Mouse (Mus musculus): ENCODE measurements around the gene Trim30a. TPM values are rescaled to one million over a fixed set of nuclear protein-coding genes. Genes with fewer than 3 reads are reported as not detected.
"Not testable (repeated sequence)": the region's sequence is repeated elsewhere in the genome, so short reads cannot be mapped to it uniquely, and the experiment has no call there.

Gene Trim30a
- polyA plus RNA-seq (2014; fragmentation: Nextera tagmentation; extraction: Ambion mirVana), result 1.1 and 1.2 TPM in 2 replicates

DNA sequence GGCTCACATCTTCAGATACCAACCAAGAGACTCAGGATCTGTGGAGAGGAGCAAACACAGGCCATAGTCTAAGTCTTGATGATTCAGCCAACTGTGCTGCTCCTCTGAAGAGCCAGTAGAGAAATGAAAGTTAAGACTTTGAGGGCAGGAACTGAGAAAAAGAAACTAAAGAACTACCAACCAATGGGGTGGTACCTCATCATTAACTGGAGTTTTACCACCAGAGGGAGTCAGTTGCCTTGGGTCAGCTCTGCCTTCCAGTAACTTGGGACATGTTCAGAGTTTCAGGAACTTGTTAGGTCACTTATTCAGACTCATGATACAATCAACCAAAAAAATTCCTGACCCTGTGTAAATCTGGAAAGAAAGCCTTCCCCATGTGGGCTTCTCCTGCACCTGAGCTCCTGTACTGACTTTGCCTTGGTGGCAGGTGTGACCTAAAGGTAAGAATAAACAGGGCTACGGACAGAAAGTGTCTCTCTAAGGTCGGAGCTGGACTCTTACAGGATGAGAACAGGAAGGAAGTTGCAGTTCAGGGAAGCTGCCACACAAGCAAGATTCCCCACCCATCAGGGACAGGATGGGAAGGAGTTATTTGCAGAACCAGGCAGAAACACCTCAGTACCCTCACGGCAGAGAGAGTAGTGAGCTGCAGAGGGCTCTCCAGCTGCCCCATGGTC, at the start of gene Trim30a:
Trim30a (minus strand) TSS at position 129 of the 680 bp plus-strand sequence.
- Histone ChIP-seq H3K9me3 (ENCODE audit: control insufficient read depth, low read length) (no peaks in the 10 kb centered on the region), H3K4me3 (ENCODE audit: low read depth, low read length) (no peak within 1 kb of the TSS), H3K36me3 (ENCODE audit: control insufficient read depth, insufficient read depth, low read length) (no peaks in the 10 kb centered on the region), H3K27me3 (ENCODE audit: control insufficient read depth, insufficient read depth, low read length) (no peaks in the 10 kb centered on the region), H3K9ac (ENCODE audit: low read length) (no peak within 1 kb of the TSS), H3K4me1 (ENCODE audit: control insufficient read depth, insufficient read depth, low read length) (no peaks in the 10 kb centered on the region), H3K27ac (ENCODE audit: low read depth, low read length) (no peak within 1 kb of the TSS), H3K4me2 (no peak within 1 kb of the TSS)
- ATAC-seq (ENCODE audit: low FRiP score) (no peak), DNase-seq (ENCODE audit: low spot score, missing footprints) (no peak)
- WGBS, result 76% methylated on average over 3 of the region's 3 CpGs

DNA sequence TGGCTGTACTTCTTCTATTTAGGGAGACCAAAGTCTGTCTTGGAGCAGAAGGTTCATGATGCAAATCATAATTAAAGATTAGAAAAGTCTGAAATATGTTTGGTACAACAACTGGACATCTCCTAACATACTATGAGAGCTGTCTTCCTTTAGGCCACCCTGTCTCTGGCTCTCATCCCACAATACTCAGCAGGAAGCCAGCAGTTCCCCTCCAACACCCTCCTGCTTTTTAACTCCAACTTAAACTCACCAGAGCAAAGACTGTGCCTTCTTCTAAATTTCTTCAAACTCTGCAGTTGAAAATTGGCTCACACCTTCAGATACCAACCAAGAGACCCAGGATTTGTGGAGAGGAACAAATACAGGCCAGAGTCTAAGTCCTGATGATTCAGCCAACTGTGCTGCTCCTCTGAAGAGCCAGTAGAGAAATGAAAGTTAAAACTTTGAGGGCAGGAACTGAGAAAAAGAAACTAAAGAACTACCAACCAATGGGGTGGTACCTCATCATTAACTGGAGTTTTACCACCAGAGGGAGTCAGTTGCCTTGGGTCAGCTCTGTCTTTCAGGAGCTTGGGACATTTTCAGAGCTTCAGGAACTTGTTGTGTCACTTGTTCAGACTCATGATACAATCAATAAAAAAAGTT, 42.5 kb upstream of the Trim30a start, which contains the start of gene Trim30d:
Trim30d (minus strand) TSS at position 429 of the 645 bp plus-strand sequence.
- not testable (repeated sequence) for H3K27me3 ChIP-seq (ENCODE audit: control insufficient read depth, insufficient read depth, low read length); H3K9ac ChIP-seq (ENCODE audit: low read length); DNase-seq (ENCODE audit: low spot score, missing footprints); ATAC-seq (ENCODE audit: low FRiP score); H3K9me3 ChIP-seq (ENCODE audit: control insufficient read depth, low read length); H3K27ac ChIP-seq (ENCODE audit: low read depth, low read length); H3K4me1 ChIP-seq (ENCODE audit: control insufficient read depth, insufficient read depth, low read length); H3K4me2 ChIP-seq; H3K4me3 ChIP-seq (ENCODE audit: low read depth, low read length); H3K36me3 ChIP-seq (ENCODE audit: control insufficient read depth, insufficient read depth, low read length)

DNA sequence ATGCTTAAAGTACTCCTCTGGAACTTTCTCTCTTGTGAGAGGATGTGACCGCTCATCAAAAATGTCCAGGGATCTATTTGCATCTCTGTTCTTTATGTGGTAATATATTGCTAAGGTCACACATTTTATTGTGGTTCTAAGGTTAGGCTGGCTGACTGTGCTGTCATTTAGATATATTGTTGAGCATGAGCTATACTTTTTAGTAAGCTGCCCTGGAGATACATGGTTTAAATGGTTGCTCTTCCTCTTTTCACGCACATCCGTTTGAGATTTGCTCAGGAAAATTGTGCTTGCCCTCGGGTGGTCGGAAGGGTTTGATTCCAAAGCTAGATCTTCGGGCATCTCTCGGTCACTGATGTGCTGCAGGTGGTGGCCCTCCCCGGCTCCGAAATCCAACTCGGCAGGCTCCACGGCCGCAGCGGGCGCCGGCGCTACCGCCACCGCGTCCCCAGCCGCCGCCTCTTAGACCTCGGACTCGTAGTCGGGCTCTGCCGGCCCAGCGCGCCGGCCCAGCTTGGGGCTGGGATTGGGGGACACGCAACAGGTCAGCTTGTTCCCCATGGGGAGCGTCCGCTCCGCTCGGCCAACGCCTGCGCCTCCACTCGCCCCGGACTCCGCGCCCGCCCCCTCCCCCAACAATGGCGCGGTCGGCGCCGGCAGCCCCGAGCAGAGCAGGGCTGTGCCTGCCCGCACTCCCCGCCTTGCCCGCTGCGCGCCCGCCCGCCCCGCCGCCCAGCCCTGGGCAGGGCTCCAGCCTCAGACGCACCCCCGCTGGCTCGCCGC, 36.8 kb upstream of the Trim30a start:
- DNase-seq (ENCODE audit: low spot score, missing footprints) (peak; percentile 93), ATAC-seq (ENCODE audit: low FRiP score) (peak; percentile 99)

DNA sequence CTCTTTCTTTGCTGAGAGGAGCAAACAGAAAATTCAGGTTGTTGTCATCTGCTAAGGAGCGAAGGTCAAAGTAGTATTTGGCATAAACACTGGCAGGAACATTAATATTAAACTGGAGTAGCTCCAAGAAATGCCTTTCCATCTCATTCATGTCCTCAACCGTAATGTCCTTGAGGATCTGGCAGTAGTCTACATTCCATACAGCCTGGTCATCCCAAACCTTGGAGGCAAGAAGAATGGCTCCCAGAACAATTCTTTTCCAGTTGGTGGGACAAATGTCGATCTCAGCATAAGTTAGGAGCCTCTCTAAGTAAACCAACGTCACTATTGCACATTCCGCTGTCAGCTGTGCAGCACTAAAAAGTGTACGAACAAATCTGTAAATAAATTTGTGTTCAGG, 36.2 kb upstream of the Trim30a start:
- not testable (repeated sequence) for H3K4me2 ChIP-seq; H3K9ac ChIP-seq (ENCODE audit: low read length); H3K4me3 ChIP-seq (ENCODE audit: low read depth, low read length); H3K27ac ChIP-seq (ENCODE audit: low read depth, low read length); ATAC-seq (ENCODE audit: low FRiP score); H3K36me3 ChIP-seq (ENCODE audit: control insufficient read depth, insufficient read depth, low read length); H3K27me3 ChIP-seq (ENCODE audit: control insufficient read depth, insufficient read depth, low read length); H3K4me1 ChIP-seq (ENCODE audit: control insufficient read depth, insufficient read depth, low read length); DNase-seq (ENCODE audit: low spot score, missing footprints); H3K9me3 ChIP-seq (ENCODE audit: control insufficient read depth, low read length)
- WGBS, result 72% methylated on average over 6 of the region's 6 CpGs

More for the DNA sequence above, 36.8 kb upstream of the Trim30a start:
- no peaks in the 10 kb centered on the region for H3K9me3 ChIP-seq (ENCODE audit: control insufficient read depth, low read length)
- H3K9ac ChIP-seq (ENCODE audit: low read length), result peak overlapping the region; percentile 68
- WGBS, result 3% methylated on average over 46 of the region's 59 CpGs
- no peaks in the 10 kb centered on the region for H3K27me3 ChIP-seq (ENCODE audit: control insufficient read depth, insufficient read depth, low read length)
- H3K27ac ChIP-seq (ENCODE audit: low read depth, low read length), result no peak overlapping the region
- H3K4me1 ChIP-seq (ENCODE audit: control insufficient read depth, insufficient read depth, low read length), result no peaks in the 10 kb centered on the region
- peak overlapping the region; percentile 52 for H3K4me2 ChIP-seq
- peak overlapping the region; percentile 48 for H3K4me3 ChIP-seq (ENCODE audit: low read depth, low read length)
- H3K36me3 ChIP-seq (ENCODE audit: control insufficient read depth, insufficient read depth, low read length), result no peaks in the 10 kb centered on the region

DNA sequence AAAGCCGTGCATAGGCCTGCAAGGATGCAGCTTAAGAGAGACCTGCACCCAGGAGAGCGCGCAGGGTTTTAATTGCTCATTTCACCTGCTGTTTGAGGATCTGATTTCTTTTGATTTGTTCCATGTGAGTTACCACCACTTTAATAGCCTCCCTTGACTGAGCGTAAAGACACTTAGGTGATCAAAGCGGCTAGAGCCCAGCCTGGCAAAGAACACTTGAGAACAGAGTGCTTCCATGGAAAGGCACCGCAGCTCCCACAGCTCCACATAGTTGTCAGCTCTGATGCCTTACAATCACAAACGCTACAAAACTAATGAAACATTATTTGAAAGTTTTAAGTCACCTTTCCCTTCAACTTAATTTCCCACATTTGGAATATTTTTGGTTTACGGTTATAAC, 34.5 kb upstream of the Trim30a start:
- DNase-seq (ENCODE audit: low spot score, missing footprints); ATAC-seq (ENCODE audit: low FRiP score); H3K27ac ChIP-seq (ENCODE audit: low read depth, low read length); H3K9ac ChIP-seq (ENCODE audit: low read length); H3K27me3 ChIP-seq (ENCODE audit: control insufficient read depth, insufficient read depth, low read length); H3K36me3 ChIP-seq (ENCODE audit: control insufficient read depth, insufficient read depth, low read length); H3K4me1 ChIP-seq (ENCODE audit: control insufficient read depth, insufficient read depth, low read length); H3K4me3 ChIP-seq (ENCODE audit: low read depth, low read length); H3K4me2 ChIP-seq; H3K9me3 ChIP-seq (ENCODE audit: control insufficient read depth, low read length): not testable (repeated sequence)
- 63% methylated on average over 6 of the region's 8 CpGs for WGBS

DNA sequence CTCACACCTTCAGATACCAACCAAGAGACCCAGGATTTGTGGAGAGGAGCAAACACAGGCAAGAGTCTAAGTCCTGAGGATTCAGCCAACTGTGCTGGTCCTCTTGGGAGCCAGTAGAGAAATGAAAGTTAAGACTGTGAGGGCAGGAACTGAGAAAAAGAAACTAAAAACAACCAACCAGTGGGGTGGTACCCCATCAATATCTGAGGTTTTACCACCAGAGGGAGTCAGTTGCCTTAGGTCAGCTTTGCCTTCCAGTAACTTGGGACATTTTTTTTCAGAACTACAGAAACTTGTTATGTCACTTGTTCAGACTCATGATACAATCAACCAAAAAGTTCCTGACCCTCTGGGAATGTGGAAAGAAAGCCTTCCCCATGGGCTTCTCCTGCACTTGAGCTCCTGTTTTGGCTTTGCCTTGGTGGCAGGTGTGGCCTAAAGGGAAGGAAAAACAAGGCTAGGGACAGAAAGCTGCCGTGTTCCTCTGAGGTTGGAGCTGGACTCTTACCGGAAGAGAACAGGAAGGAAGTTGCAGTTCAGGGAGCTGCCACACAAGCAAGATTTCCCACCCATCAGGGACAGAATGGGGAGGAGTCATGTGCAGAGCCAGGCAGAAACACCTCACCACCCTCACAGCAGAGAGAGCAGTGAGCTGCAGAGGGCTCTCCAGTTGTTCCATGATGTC, 18.9 kb downstream of the Trim30a start:
- Histone ChIP-seq H3K4me2 (no peak overlapping the region), H3K27me3 (ENCODE audit: control insufficient read depth, insufficient read depth, low read length) (no peaks in the 10 kb centered on the region), H3K9me3 (ENCODE audit: control insufficient read depth, low read length) (no peaks in the 10 kb centered on the region), H3K9ac (ENCODE audit: low read length) (no peak overlapping the region), H3K27ac (ENCODE audit: low read depth, low read length) (no peak overlapping the region), H3K4me1 (ENCODE audit: control insufficient read depth, insufficient read depth, low read length) (no peaks in the 10 kb centered on the region), H3K4me3 (ENCODE audit: low read depth, low read length) (no peak overlapping the region), H3K36me3 (ENCODE audit: control insufficient read depth, insufficient read depth, low read length) (no peaks in the 10 kb centered on the region)
- 64% methylated on average over 2 of the region's 2 CpGs for WGBS
- no peak for DNase-seq (ENCODE audit: low spot score, missing footprints)
- ATAC-seq (ENCODE audit: low FRiP score), result no peak

DNA sequence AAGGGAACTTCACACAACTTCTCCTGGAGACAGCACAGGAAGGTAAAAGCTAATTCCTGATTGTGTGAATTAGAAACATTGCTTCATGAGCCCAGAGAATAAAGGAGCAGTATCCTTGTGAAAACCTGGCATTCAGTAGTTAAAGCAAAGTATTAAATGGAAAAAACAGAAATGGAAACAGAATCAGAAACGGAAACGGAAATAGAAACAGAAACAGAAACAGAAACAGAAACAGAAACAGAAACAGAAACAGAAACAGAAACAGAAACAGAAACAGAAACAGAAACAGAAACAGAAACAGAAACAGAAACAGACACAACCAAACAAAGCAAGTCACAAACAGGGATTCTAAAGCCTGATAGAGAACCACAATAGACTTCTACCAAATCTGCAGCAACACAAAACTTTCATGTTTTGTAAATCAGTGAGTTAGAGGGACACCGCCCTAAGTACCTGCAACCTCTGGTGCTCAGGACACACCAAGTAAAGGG, 60.5 kb downstream of the Trim30a start:
- 96% methylated on average over 3 of the region's 3 CpGs for WGBS
- Histone ChIP-seq H3K36me3 (ENCODE audit: control insufficient read depth, insufficient read depth, low read length) (no peaks in the 10 kb centered on the region), H3K4me2 (no peak overlapping the region), H3K9ac (ENCODE audit: low read length) (no peak overlapping the region), H3K27me3 (ENCODE audit: control insufficient read depth, insufficient read depth, low read length) (no peaks in the 10 kb centered on the region), H3K4me3 (ENCODE audit: low read depth, low read length) (no peak overlapping the region), H3K27ac (ENCODE audit: low read depth, low read length) (no peak overlapping the region), H3K4me1 (ENCODE audit: control insufficient read depth, insufficient read depth, low read length) (no peaks in the 10 kb centered on the region), H3K9me3 (ENCODE audit: control insufficient read depth, low read length) (no peaks in the 10 kb centered on the region)
- ATAC-seq (ENCODE audit: low FRiP score) (no peak), DNase-seq (ENCODE audit: low spot score, missing footprints) (no peak)

DNA sequence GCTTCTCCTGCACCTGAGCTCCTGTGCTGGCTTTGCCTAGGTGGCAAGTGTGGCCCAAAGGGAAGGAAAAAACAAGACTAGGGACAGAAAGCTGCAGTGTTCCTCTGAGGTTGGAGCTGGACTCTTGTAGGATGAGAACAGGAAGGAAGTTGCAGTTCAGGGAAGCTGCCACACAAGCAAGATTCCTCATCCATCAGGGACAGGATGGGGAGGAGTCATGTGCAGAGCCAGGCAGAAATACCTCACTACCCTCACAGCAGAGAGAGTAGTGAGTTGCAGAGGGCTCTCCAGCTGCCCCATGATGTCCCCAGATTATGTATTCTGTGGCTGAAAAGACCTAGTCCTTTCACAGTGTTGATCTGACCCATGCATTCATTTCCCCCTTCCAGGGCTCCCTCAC, 63.9 kb downstream of the Trim30a start:
- H3K9ac ChIP-seq (ENCODE audit: low read length), result no peak overlapping the region
- H3K27me3 ChIP-seq (ENCODE audit: control insufficient read depth, insufficient read depth, low read length), result no peaks in the 10 kb centered on the region
- no peak overlapping the region for H3K4me2 ChIP-seq
- no peak for DNase-seq (ENCODE audit: low spot score, missing footprints)
- H3K4me1 ChIP-seq (ENCODE audit: control insufficient read depth, insufficient read depth, low read length), result no peaks in the 10 kb centered on the region
- no peaks in the 10 kb centered on the region for H3K9me3 ChIP-seq (ENCODE audit: control insufficient read depth, low read length)
- H3K27ac ChIP-seq (ENCODE audit: low read depth, low read length), result no peak overlapping the region
- no peak overlapping the region for H3K4me3 ChIP-seq (ENCODE audit: low read depth, low read length)
- ATAC-seq (ENCODE audit: low FRiP score), result no peak
- H3K36me3 ChIP-seq (ENCODE audit: control insufficient read depth, insufficient read depth, low read length), result no peaks in the 10 kb centered on the region

All from midbrain, embryonic 11.5 days (tissue).